Mouse (Mus musculus) layer of hippocampus, postnatal 36 days (tissue): Measurements from ENCODE around the gene Pik3c2a. TPM values are rescaled to one million over a fixed set of nuclear protein-coding genes. Genes with fewer than 3 reads are reported as not detected.

ENCODE experiments used
- DNase-seq, 2 experiments: peaks; one replicate each; pipeline ENCODE4 v3.0.0; 2022
- total RNA-seq, 2 experiments: library from RNA; stranded (reverse); gene quantifications; 2 replicates each; pipeline ENCODE4 v1.2.3; 2021

The Pik3c2a gene
- total RNA-seq, 2 experiments from 2014 or later = 28.5 to 30.0 TPM

DNA sequence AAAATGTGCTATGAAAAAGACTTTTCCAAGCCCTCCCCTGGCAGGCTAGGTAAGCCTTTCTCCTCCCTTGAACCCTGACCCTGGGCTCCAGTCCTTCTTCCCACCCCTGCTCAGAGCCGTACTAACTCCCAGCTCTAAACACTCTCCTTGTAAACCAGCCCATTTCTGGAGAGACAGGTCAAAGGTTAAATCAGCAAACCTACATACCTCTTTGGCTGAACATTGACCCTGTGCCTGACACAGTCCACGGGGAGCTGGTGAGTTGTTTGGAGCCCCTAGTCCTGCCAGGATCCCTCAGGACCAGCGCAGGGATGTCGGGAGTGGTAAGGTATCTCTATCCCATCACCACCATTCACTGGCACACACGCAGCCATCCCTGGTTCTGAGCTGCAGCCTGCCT, 150.9 kb downstream of the Pik3c2a start:
- no peak for DNase-seq

DNA sequence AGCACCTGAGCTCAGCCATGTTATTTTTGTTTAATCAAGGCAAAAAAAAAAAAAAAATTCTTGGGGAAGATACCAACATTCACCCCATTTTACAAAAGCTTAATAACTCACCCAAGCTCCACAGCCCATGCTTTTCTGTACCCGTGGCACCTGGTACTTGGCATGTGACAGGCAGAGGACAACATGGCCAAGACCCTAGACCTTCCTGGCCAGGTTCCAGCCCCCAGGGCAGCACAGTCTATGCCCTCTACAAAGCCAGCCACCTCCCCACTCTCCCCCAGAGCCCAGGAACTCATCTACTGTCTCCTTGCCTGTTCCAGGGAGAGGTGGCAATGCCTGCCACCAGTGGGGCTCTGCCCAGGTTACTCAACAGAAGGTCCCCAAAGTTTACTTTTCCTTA, 152.7 kb downstream of the Pik3c2a start:
- no peak for DNase-seq

DNA sequence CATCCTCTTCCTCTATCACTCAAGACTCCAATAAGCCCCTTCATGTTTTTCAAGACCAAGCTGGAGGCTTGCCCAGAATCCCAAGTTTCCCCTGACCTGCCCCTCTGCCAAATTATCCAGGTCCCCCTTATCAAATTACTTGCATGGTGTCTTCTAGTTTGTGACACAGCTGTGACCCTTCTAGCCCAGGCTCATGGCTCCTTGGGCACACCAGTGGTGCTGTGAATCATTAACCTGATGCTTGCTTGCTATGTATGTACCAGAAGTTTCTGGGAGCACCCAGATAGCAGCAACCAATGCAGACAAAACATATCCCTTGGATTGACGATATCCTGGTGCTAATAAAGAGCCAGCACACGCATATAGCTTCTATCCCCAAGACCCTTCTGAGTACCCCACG, 154.3 kb downstream of the Pik3c2a start:
- no peak for DNase-seq

DNA sequence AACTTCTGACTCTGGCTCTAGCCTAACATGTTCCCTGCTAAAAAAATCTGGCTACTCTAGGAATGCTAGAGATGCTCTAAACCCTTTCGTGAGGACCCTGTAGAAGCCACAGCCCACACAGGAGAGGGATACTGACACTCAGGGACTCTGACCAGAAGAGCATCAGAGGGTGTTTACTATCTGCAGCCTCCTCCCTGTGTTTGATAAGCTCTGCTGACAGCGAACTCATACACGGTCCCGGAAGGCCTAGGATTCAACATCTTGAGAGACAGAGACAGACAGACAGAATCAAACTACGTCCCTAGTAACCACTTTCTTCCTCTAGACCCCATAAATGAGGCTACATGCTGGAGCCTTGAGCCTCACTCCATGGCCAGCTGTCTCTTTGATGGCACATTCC, 155.3 kb downstream of the Pik3c2a start:
- no peak for DNase-seq

Other genes starting within 250 kb of the Pik3c2a start
- gene Plekha7, start 135.1 kb downstream of the Pik3c2a start, total RNA-seq = 10 to 100 TPM; 16.3 to 20.5 TPM
- 100 to 1,000 TPM; 223 to 244 TPM for gene Rps13, start 109.3 kb downstream of the Pik3c2a start, total RNA-seq
- 10 to 100 TPM; 25.4 to 25.6 TPM for gene Nucb2, start 60.9 kb upstream of the Pik3c2a start, total RNA-seq